Mouse (Mus musculus) hindbrain, embryonic 12.5 days (tissue): ENCODE measurements around the gene Txndc9. TPM values are rescaled to one million over a fixed set of nuclear protein-coding genes. Genes with fewer than 3 reads are reported as not detected.
"Not testable (repeated sequence)": the region's sequence is repeated elsewhere in the genome, so short reads cannot be mapped to it uniquely, and the experiment has no call there.

Experiments used
- ATAC-seq: fragments of 200-750 bp; cut with Nextera tagmentation; 2 replicates; pipeline ENCODE4 v1.8.0; 2017; ENCODE audit warnings: moderate TSS enrichment; ENCODE audit not compliant: low FRiP score
- H3K27ac ChIP-seq: fragments of 300-500 bp; sonication (generic); 2 replicates; pipeline ENCODE4 v1.5.1; 2016; ENCODE audit warnings: mild to moderate bottlenecking
- H3K27me3 ChIP-seq: fragments of 300-500 bp; sonication (generic); 2 replicates; pipeline ENCODE4 v1.6.1; 2016; ENCODE audit warnings: mild to moderate bottlenecking
- H3K36me3 ChIP-seq: fragments of 300-500 bp; sonication (generic); 2 replicates; pipeline ENCODE4 v1.6.1; 2016; ENCODE audit warnings: mild to moderate bottlenecking
- H3K4me1 ChIP-seq: fragments of 300-500 bp; sonication (generic); 2 replicates; pipeline ENCODE4 v1.6.1; 2016
- H3K4me2 ChIP-seq: fragments of 300-500 bp; sonication (generic); replicated peaks from 2 replicates; pipeline ENCODE4 v1.6.1; 2016; ENCODE audit warnings: mild to moderate bottlenecking
- H3K4me3 ChIP-seq: fragments of 300-500 bp; sonication (generic); 2 replicates; pipeline ENCODE4 v1.5.1; 2016; ENCODE audit warnings: mild to moderate bottlenecking
- H3K9ac ChIP-seq: fragments of 300-500 bp; sonication (generic); 2 replicates; pipeline ENCODE4 v1.6.1; 2016; ENCODE audit warnings: mild to moderate bottlenecking, moderate library complexity
- H3K9me3 ChIP-seq: fragments of 300-500 bp; sonication (generic); replicated peaks from 2 replicates; pipeline ENCODE4 v1.6.1; 2016; ENCODE audit warnings: mild to moderate bottlenecking
- WGBS: fragments of 180-500 bp; shearing (Covaris S2); methylation state at CpG from one replicate; pipeline ENCODE4 v1.1.7; 2016; 5-methylcytosine and 5-hydroxymethylcytosine counted together
- polyA plus RNA-seq: library from polyadenylated mRNA; unstranded; fragments of >200 nt; fragmentation: Nextera tagmentation; extraction: Ambion mirVana; gene quantifications from 2 replicates; pipeline ENCODE4 v1.2.1, GENCODE M21; 2016

Txndc9 gene
- polyA plus RNA-seq, 1 experiment from 2014 or later: 155 TPM

- no peaks in the 10 kb centered on the region for H3K9me3 ChIP-seq
- no peak for ATAC-seq
- 91% methylated on average over 8 of the region's 8 CpGs for WGBS
- no peak overlapping the region for H3K9ac ChIP-seq
- H3K36me3 ChIP-seq: no peaks in the 10 kb centered on the region
- no peak overlapping the region for H3K4me3 ChIP-seq
- H3K4me1 ChIP-seq: peaks cover 16% of the 10 kb centered on the region
- H3K4me2 ChIP-seq: no peak overlapping the region
- H3K27ac ChIP-seq: no peak overlapping the region
- no peaks in the 10 kb centered on the region for H3K27me3 ChIP-seq
These were observed 3.2 kb upstream of the Txndc9 start for GRCm38 (mm10) chr1:38000844-38001243.

GRCm38 (mm10) chr1:37999552-37999951 lies 1.9 kb upstream of the Txndc9 start:
- H3K9ac ChIP-seq: no peak overlapping the region
- 83% methylated on average over 3 of the region's 3 CpGs for WGBS
- H3K9me3 ChIP-seq: no peaks in the 10 kb centered on the region
- peak overlapping the region; percentile 74; the same call in 1 of the 2 replicates for H3K4me2 ChIP-seq
- H3K4me3 ChIP-seq: peak overlapping the region; percentile 7; the same call in 1 of the 2 replicates
- H3K27me3 ChIP-seq: no peaks in the 10 kb centered on the region
- peaks cover 9% of the 10 kb centered on the region for H3K36me3 ChIP-seq
- ATAC-seq: no peak
- H3K4me1 ChIP-seq: peaks cover 16% of the 10 kb centered on the region
- no peak overlapping the region for H3K27ac ChIP-seq

GRCm38 (mm10) chr1:37998371-37999199 lies 892 bp upstream of the Txndc9 start:
- Histone ChIP-seq H3K27ac (peak overlapping the region; percentile 93), H3K4me1 (peaks cover 16% of the 10 kb centered on the region)
- 6% methylated on average over 35 of the region's 47 CpGs for WGBS

GRCm38 (mm10) chr1:37996877-37997484 lies 712 bp downstream of the Txndc9 start:
- Histone ChIP-seq H3K4me2 (peak overlapping the region; percentile 74), H3K27me3 (no peaks in the 10 kb centered on the region)
- under 1% methylated on average over 42 of the region's 42 CpGs for WGBS

More at GRCm38 (mm10) chr1:37998371-37999199, 892 bp upstream of the Txndc9 start:
- Histone ChIP-seq H3K4me3 (peak overlapping the region; percentile 86), H3K4me2 (peak overlapping the region; percentile 74), H3K27me3 (no peaks in the 10 kb centered on the region), H3K36me3 (peaks cover 19% of the 10 kb centered on the region), H3K9ac (peak overlapping the region; percentile 97), H3K9me3 (no peaks in the 10 kb centered on the region)
- peak; percentile 39 for ATAC-seq

GRCm38 (mm10) chr1:37996226-37996625 lies 1.5 kb downstream of the Txndc9 start:
- Histone ChIP-seq H3K4me3 (peak overlapping the region; percentile 86), H3K27ac (no peak overlapping the region; the same call in 1 of the 2 replicates), H3K9ac (peak overlapping the region; percentile 97), H3K36me3 (peaks cover 41% of the 10 kb centered on the region), H3K27me3 (no peaks in the 10 kb centered on the region), H3K4me1 (peaks cover 16% of the 10 kb centered on the region), H3K9me3 (no peaks in the 10 kb centered on the region), H3K4me2 (peak overlapping the region; percentile 71)
- 50% methylated on average over 3 of the region's 3 CpGs for WGBS
- ATAC-seq: no peak

More at GRCm38 (mm10) chr1:37996877-37997484, 712 bp downstream of the Txndc9 start:
- Histone ChIP-seq H3K9me3 (no peaks in the 10 kb centered on the region), H3K9ac (peak overlapping the region; percentile 97), H3K27ac (peak overlapping the region; percentile 93), H3K4me3 (peak overlapping the region; percentile 86), H3K4me1 (peaks cover 16% of the 10 kb centered on the region), H3K36me3 (peaks cover 34% of the 10 kb centered on the region)
- peak; percentile 95 for ATAC-seq

GRCm38 (mm10) chr1:37987856-37988255 lies 9.8 kb downstream of the Txndc9 start:
- no peak for ATAC-seq
- no peaks in the 10 kb centered on the region for H3K27me3 ChIP-seq
- no peak overlapping the region for H3K4me3 ChIP-seq
- no peaks in the 10 kb centered on the region for H3K4me1 ChIP-seq
- 96% methylated on average over 5 of the region's 5 CpGs for WGBS
- no peaks in the 10 kb centered on the region for H3K9me3 ChIP-seq
- H3K27ac ChIP-seq: no peak overlapping the region
- H3K9ac ChIP-seq: no peak overlapping the region
- peaks cover 69% of the 10 kb centered on the region for H3K36me3 ChIP-seq
- no peak overlapping the region for H3K4me2 ChIP-seq

- WGBS: 81% methylated on average over 9 of the region's 9 CpGs
- H3K9me3 ChIP-seq: no peaks in the 10 kb centered on the region
- no peak overlapping the region for H3K4me2 ChIP-seq
- no peak overlapping the region for H3K4me3 ChIP-seq
- H3K9ac ChIP-seq: no peak overlapping the region
- no peaks in the 10 kb centered on the region for H3K27me3 ChIP-seq
- H3K27ac ChIP-seq: no peak overlapping the region
- ATAC-seq: no peak
- H3K4me1 ChIP-seq: no peaks in the 10 kb centered on the region
- peaks cover 50% of the 10 kb centered on the region for H3K36me3 ChIP-seq
These were observed 11.8 kb downstream of the Txndc9 start for GRCm38 (mm10) chr1:37985764-37986323.

- H3K9me3 ChIP-seq: no peaks in the 10 kb centered on the region
- no peak overlapping the region for H3K27ac ChIP-seq
- no peak for ATAC-seq
- H3K4me2 ChIP-seq: no peak overlapping the region
- WGBS: 95% methylated on average over 1 of the region's 1 CpGs
- H3K9ac ChIP-seq: no peak overlapping the region
- peaks cover 37% of the 10 kb centered on the region for H3K36me3 ChIP-seq
- H3K4me1 ChIP-seq: no peaks in the 10 kb centered on the region
- no peak overlapping the region for H3K4me3 ChIP-seq
- H3K27me3 ChIP-seq: no peaks in the 10 kb centered on the region
These were observed 13.4 kb downstream of the Txndc9 start for GRCm38 (mm10) chr1:37984326-37984725.

- H3K4me2 ChIP-seq: no peak overlapping the region
- H3K4me1 ChIP-seq: no peaks in the 10 kb centered on the region
- H3K27ac ChIP-seq: no peak overlapping the region
- no peak overlapping the region for H3K4me3 ChIP-seq
- H3K9me3 ChIP-seq: no peaks in the 10 kb centered on the region
- no peaks in the 10 kb centered on the region for H3K27me3 ChIP-seq
- WGBS: 89% methylated on average over 7 of the region's 7 CpGs
- no peak for ATAC-seq
- H3K36me3 ChIP-seq: no peaks in the 10 kb centered on the region
- no peak overlapping the region for H3K9ac ChIP-seq
These were observed 20.4 kb downstream of the Txndc9 start for GRCm38 (mm10) chr1:37977303-37977702.

GRCm38 (mm10) chr1:37976666-37977065 lies 21.0 kb downstream of the Txndc9 start:
- 70% methylated on average over 9 of the region's 9 CpGs for WGBS
- not testable (repeated sequence) for H3K9ac ChIP-seq, H3K9me3 ChIP-seq, H3K4me2 ChIP-seq, H3K4me3 ChIP-seq, H3K4me1 ChIP-seq, H3K27me3 ChIP-seq, H3K27ac ChIP-seq, H3K36me3 ChIP-seq, ATAC-seq

- no peak overlapping the region for H3K27ac ChIP-seq
- H3K4me2 ChIP-seq: no peak overlapping the region
- H3K36me3 ChIP-seq: no peaks in the 10 kb centered on the region
- no peak overlapping the region for H3K9ac ChIP-seq
- no peak for ATAC-seq
- H3K27me3 ChIP-seq: no peaks in the 10 kb centered on the region
- no peaks in the 10 kb centered on the region for H3K9me3 ChIP-seq
- no peaks in the 10 kb centered on the region for H3K4me1 ChIP-seq
- 64% methylated on average over 4 of the region's 4 CpGs for WGBS
- no peak overlapping the region for H3K4me3 ChIP-seq
These were observed 26.2 kb downstream of the Txndc9 start for GRCm38 (mm10) chr1:37971520-37971919.

GRCm38 (mm10) chr1:37968746-37969145 lies 28.9 kb downstream of the Txndc9 start:
- Histone ChIP-seq H3K9ac (no peak overlapping the region), H3K4me1 (no peaks in the 10 kb centered on the region), H3K4me3 (no peak overlapping the region), H3K4me2 (no peak overlapping the region), H3K27me3 (no peaks in the 10 kb centered on the region), H3K36me3 (no peaks in the 10 kb centered on the region), H3K27ac (no peak overlapping the region), H3K9me3 (no peaks in the 10 kb centered on the region)
- no peak for ATAC-seq
- 91% methylated on average over 6 of the region's 6 CpGs for WGBS
